In genomic region chr8:122454409-122454808, GRCm38 (mm10) we compare ENCODE assay signal across 25 mouse cellular contexts. TPM values are rescaled to one million over a fixed set of nuclear protein-coding genes. Genes with fewer than 3 reads are reported as not detected.
"Had no signal": no experiment of that assay in that cellular context is flagged by ENCODE, and none has a peak within 500 bp of the region (broad histone marks: within the 10 kb centered on the region; RNA-seq: fewer than 3 reads in every experiment).

No protein-coding gene starts in this region.

- H3K9ac ChIP-seq: limb, embryonic 12.5 days; limb, embryonic 15.5 days; liver, embryonic 14.5 days; liver, postnatal 0 days; lung, embryonic 15.5 days; midbrain, embryonic 12.5 days; midbrain, embryonic 15.5 days; neural tube, embryonic 12.5 days; neural tube, embryonic 15.5 days had no signal

- H3K36me3 ChIP-seq: limb, embryonic 12.5 days; limb, embryonic 15.5 days; lung, embryonic 15.5 days; midbrain, embryonic 12.5 days; midbrain, embryonic 15.5 days; neural tube, embryonic 12.5 days; neural tube, embryonic 15.5 days had no signal

- H3K27ac ChIP-seq: kidney, postnatal 0 days; limb, embryonic 12.5 days; limb, embryonic 15.5 days; liver, embryonic 14.5 days; lung, embryonic 15.5 days; midbrain, embryonic 12.5 days; midbrain, embryonic 15.5 days; neural tube, embryonic 12.5 days; neural tube, embryonic 15.5 days; stomach, postnatal 0 days had no signal

- ATAC-seq: midbrain, embryonic 15.5 days had no signal

- H3K4me3 ChIP-seq: limb, embryonic 12.5 days; limb, embryonic 15.5 days; lung, embryonic 15.5 days; midbrain, embryonic 12.5 days; midbrain, embryonic 15.5 days; neural tube, embryonic 12.5 days; neural tube, embryonic 15.5 days had no signal

- H3K4me2 ChIP-seq: limb, embryonic 12.5 days; limb, embryonic 15.5 days; liver, embryonic 11.5 days; lung, embryonic 15.5 days; midbrain, embryonic 12.5 days; midbrain, embryonic 15.5 days; neural tube, embryonic 12.5 days; neural tube, embryonic 15.5 days had no signal

- DNase-seq: kidney, adult 2 months; kidney, postnatal 25 days; left cerebral cortex, postnatal 4 days; liver, postnatal 0 days; lung, postnatal 14 days; right cerebral cortex, adult 18-20 months; right cerebral cortex, postnatal 14 days; right cerebral cortex, postnatal 4 days; thymus, adult 2 months; thymus, postnatal 14 days; thymus, postnatal 4 days had no signal

- H3K4me1 ChIP-seq: limb, embryonic 12.5 days; limb, embryonic 15.5 days; lung, embryonic 15.5 days; midbrain, embryonic 12.5 days; midbrain, embryonic 15.5 days; neural tube, embryonic 12.5 days; neural tube, embryonic 15.5 days had no signal

- H3K9me3 ChIP-seq: limb, embryonic 12.5 days; limb, embryonic 15.5 days; lung, embryonic 15.5 days; midbrain, embryonic 12.5 days; midbrain, embryonic 15.5 days; neural tube, embryonic 12.5 days; neural tube, embryonic 15.5 days had no signal

RNA-seq across cellular contexts. Expression of gene Snai3, which starts 6.1 kb away (rescaled TPM):
- total RNA-seq: layer of hippocampus, adult 8-10 months; layer of hippocampus, postnatal 14 days; left cerebral cortex, postnatal 14 days; left cerebral cortex, postnatal 4 days had no signal
- polyA plus RNA-seq: midbrain, embryonic 12.5 days; midbrain, embryonic 15.5 days; neural tube, embryonic 12.5 days had no signal
